Mouse (Mus musculus): ENCODE measurements around the gene Cryba2. TPM values are rescaled to one million over a fixed set of nuclear protein-coding genes. Genes with fewer than 3 reads are reported as not detected.

Cryba2 gene
- not detected for polyA plus RNA-seq (2017; shearing (Covaris generic))

- ATAC-seq, result no peak
Observed at GRCm38 (mm10) chr1:74893134-74893855, at the start of gene Cryba2. Cryba2 (minus strand) TSS chr1:74893143.

- ATAC-seq, result no peak
Observed at GRCm38 (mm10) chr1:74941651-74942360, 48.9 kb upstream of the Cryba2 start.

- ATAC-seq, result no peak
Observed at GRCm38 (mm10) chr1:74939762-74940161, 46.8 kb upstream of the Cryba2 start.

- ATAC-seq, result no peak
Observed at GRCm38 (mm10) chr1:74936221-74936830, 43.4 kb upstream of the Cryba2 start.

GRCm38 (mm10) chr1:74935402-74935801 lies 42.5 kb upstream of the Cryba2 start, which contains the start of gene Cfap65:
Cfap65 (minus strand) TSS chr1:74935599.
- ATAC-seq, result no peak

- no peak for ATAC-seq
Observed at GRCm38 (mm10) chr1:74927621-74928296, 34.8 kb upstream of the Cryba2 start.

- ATAC-seq, result no peak
Observed at GRCm38 (mm10) chr1:74926721-74927120, 33.8 kb upstream of the Cryba2 start.

GRCm38 (mm10) chr1:74924464-74924863 lies 31.5 kb upstream of the Cryba2 start:
- ATAC-seq, result no peak

- no peak for ATAC-seq
Observed at GRCm38 (mm10) chr1:74915706-74916105, 22.8 kb upstream of the Cryba2 start.

- no peak for ATAC-seq
Observed at GRCm38 (mm10) chr1:74902191-74902590, 9.2 kb upstream of the Cryba2 start.

- no peak for ATAC-seq
Observed at GRCm38 (mm10) chr1:74901686-74902085, 8.7 kb upstream of the Cryba2 start.

GRCm38 (mm10) chr1:74900341-74901285 lies 7.7 kb upstream of the Cryba2 start:
- no peak for ATAC-seq

- no peak for ATAC-seq
Observed at GRCm38 (mm10) chr1:74898656-74899431, 5.9 kb upstream of the Cryba2 start.

- ATAC-seq, result no peak
Observed at GRCm38 (mm10) chr1:74897976-74898375, 5.0 kb upstream of the Cryba2 start.

- peak; percentile 28 for ATAC-seq
Observed at GRCm38 (mm10) chr1:74894966-74895365, 2.0 kb upstream of the Cryba2 start.

- no peak for ATAC-seq
Observed at GRCm38 (mm10) chr1:74892351-74893133, 401 bp downstream of the Cryba2 start.

- ATAC-seq, result no peak
Observed at GRCm38 (mm10) chr1:74891513-74891912, 1.4 kb downstream of the Cryba2 start.

GRCm38 (mm10) chr1:74885369-74886042 lies 7.4 kb downstream of the Cryba2 start, which contains the start of gene Fev:
Fev (minus strand) TSS chr1:74885419.
- no peak for ATAC-seq

Measured in activated CD4-positive, CD25-positive, alpha-beta regulatory T cell, adult 4 months (primary cell).